Mouse (Mus musculus) small intestine, adult 2 months (tissue): ENCODE results near the gene Hist1h4a. TPM values are rescaled to one million over a fixed set of nuclear protein-coding genes. Genes with fewer than 3 reads are reported as not detected.
"Not testable (repeated sequence)": the region's sequence is repeated elsewhere in the genome, so short reads cannot be mapped to it uniquely, and the experiment has no call there.

Experiments used
- H3K27ac ChIP-seq: fragments of 200-500 bp; 2 replicates; pipeline ENCODE4 v1.5.1; 2012; ENCODE audit warnings: low read depth, low read length, control low read depth, inconsistent platforms; ENCODE audit not compliant: insufficient read depth
- H3K27me3 ChIP-seq: fragments of 200-500 bp; 2 replicates; pipeline ENCODE4 v1.6.1; 2012; ENCODE audit warnings: mild to moderate bottlenecking, moderate library complexity, low read length, inconsistent platforms; ENCODE audit not compliant: control insufficient read depth, insufficient read depth
- H3K36me3 ChIP-seq: fragments of 200-500 bp; 2 replicates; pipeline ENCODE4 v1.6.1; 2012; ENCODE audit warnings: mild to moderate bottlenecking, low read length, control low read depth, inconsistent platforms; ENCODE audit not compliant: control insufficient read depth, insufficient read depth
- H3K4me1 ChIP-seq: fragments of 200-500 bp; 2 replicates; pipeline ENCODE4 v1.6.1; 2012; ENCODE audit warnings: low read length, inconsistent platforms, mixed read lengths; ENCODE audit not compliant: control insufficient read depth, insufficient read depth, insufficient read length
- H3K4me3 ChIP-seq: fragments of 200-500 bp; 2 replicates; pipeline ENCODE4 v1.5.1; 2012; ENCODE audit warnings: low read depth, mild to moderate bottlenecking, control low read depth, inconsistent platforms, low read length, moderate library complexity
- CTCF ChIP-seq: fragments of 200-500 bp; IDR thresholded peaks from 2 replicates; pipeline ENCODE4 v1.5.1; 2012; ENCODE audit warnings: low read depth, mild to moderate bottlenecking, control low read depth, inconsistent platforms, low read length, moderate library complexity, mixed read lengths; ENCODE audit not compliant: insufficient replicate concordance, insufficient read length; ENCODE audit errors: extremely low read depth
- POLR2A ChIP-seq: fragments of 200-500 bp; IDR thresholded peaks from 2 replicates; pipeline ENCODE4 v1.6.1; 2012; ENCODE audit warnings: low read depth, mild to moderate bottlenecking, control low read depth, inconsistent platforms, low read length, moderate library complexity
- WGBS: fragments of 180-500 bp; shearing (Covaris S2); methylation state at CpG from one replicate; pipeline ENCODE4 v1.1.7; 2018; 5-methylcytosine and 5-hydroxymethylcytosine counted together
- polyA plus RNA-seq: library from polyadenylated mRNA; depleted of rRNA; stranded (reverse); fragments of >200 nt; gene quantifications from 2 replicates; pipeline ENCODE4 v1.2.3, GENCODE M21; 2012

Hist1h4a gene
- polyA plus RNA-seq, 1 experiment = 19.9 TPM

DNA sequence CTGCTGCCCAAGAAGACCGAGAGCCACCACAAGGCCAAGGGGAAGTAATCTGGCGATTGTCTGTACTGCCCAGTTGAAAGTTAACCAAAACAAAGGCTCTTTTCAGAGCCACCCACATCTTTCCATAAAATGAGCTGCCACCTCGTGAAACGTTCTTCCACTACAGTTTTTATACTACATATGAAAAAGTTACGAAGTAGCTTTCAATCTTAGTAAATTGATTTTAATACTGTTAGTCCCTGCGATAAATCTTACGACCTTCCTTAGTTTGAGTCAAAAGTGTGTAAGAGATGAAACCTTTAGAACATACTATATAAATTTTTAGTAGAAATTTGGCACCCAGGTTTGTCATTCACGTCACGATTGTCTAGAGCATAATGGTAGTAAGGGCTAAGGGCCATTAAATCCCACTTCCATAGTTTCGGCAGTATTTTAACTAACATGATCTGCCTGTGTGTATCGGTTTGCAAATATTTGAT is 9.5 kb downstream of the Hist1h4a start:
- TF ChIP-seq CTCF (no peak), POLR2A (no peak)
- 2% methylated on average over 11 of the region's 11 CpGs for WGBS
- Histone ChIP-seq H3K36me3 (no peaks in the 10 kb centered on the region), H3K27me3 (no peaks in the 10 kb centered on the region), H3K4me1 (peaks cover 3% of the 10 kb centered on the region; the same call in 1 of the 2 replicates), H3K4me3 (peak overlapping the region; percentile 61), H3K27ac (peak overlapping the region; percentile 97)

DNA sequence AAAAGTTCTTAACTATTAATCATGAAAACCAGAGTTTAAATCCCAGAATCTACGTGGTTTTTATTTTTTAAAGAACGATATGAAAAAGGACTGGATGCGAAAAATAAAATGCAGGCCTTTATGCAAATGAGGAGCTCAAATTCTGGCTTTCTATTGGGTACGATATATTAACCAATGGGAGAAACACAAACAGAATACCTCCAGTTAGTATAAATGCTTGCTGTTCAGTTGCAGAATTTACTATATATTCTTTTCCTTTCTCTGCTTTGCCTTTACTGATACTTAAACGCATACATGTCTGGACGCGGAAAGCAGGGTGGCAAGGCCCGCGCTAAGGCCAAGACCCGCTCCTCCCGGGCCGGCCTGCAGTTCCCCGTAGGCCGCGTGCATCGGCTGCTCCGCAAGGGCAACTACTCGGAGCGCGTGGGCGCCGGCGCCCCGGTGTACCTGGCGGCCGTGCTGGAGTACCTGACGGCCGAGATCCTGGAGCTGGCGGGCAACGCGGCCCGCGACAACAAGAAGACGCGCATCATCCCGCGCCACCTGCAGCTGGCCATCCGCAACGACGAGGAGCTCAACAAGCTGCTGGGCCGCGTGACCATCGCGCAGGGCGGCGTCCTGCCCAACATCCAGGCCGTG is 10.1 kb downstream of the Hist1h4a start, which contains the start of gene Hist1h2ab:
TSS of gene Hist1h2ab (plus strand) at position 288 of the 639 bp plus-strand sequence.
- WGBS = 1% methylated on average over 35 of the region's 47 CpGs
- not testable (repeated sequence) for H3K4me1 ChIP-seq, H3K27me3 ChIP-seq, H3K36me3 ChIP-seq
- peak; percentile 32; the same call in 1 of the 2 replicates for TF ChIP-seq POLR2A
- Histone ChIP-seq H3K27ac (peak within 1 kb of the TSS; percentile 97), H3K4me3 (peak within 1 kb of the TSS; percentile 61)

DNA sequence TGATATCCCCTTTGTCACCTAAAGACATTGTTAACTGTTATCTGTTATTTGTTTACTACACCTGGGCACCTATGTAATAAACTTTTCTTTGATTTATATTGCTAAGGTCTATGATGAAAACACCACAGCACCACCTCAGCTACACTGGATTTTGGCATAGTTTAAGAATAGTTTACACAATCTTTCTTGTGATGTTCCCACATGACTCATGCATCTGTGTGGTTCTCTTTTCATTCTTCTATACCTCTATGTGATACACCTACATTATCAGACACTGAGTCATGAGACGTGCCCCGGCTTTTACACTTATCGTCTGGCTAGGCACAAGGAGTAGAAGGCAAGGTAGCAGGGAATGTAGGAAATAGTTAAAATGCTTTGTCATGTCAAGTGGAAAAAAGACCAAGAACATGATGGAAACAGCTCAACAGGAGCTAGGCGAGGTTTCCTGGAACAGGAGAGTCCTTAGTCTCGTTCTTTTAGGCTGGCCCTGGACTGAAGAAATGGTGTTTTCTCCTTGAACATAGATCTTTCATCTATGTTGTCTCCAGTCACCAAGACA is 11.4 kb downstream of the Hist1h4a start:
- Histone ChIP-seq H3K36me3 (no peaks in the 10 kb centered on the region), H3K27ac (no peak overlapping the region), H3K27me3 (no peaks in the 10 kb centered on the region), H3K4me3 (no peak overlapping the region), H3K4me1 (peaks cover 3% of the 10 kb centered on the region; the same call in 1 of the 2 replicates)
- TF ChIP-seq CTCF = no peak
- TF ChIP-seq POLR2A = no peak
- 94% methylated on average over 5 of the region's 5 CpGs for WGBS

DNA sequence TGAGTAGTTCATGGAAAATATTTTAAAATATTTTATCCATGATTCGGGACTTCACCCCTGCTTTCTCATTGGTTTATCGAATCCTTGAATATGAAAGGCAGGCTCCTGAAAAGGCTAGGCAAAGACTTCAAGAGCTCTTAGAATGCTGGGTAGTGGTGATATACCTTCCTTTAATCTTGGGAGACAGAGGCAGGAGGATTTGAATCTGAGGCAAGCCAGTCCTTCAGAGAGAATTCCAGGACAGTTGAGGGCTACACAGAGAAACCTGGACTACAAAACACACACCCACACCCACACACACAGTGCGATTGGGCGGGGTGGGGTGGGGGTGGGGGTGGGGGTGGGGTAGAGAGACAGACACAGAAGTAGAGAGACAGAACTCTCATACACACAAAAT is 13.1 kb downstream of the Hist1h4a start:
- Histone ChIP-seq H3K4me1 (peaks cover 3% of the 10 kb centered on the region; the same call in 1 of the 2 replicates), H3K27ac (no peak overlapping the region), H3K36me3 (no peaks in the 10 kb centered on the region), H3K4me3 (no peak overlapping the region), H3K27me3 (no peaks in the 10 kb centered on the region)
- TF ChIP-seq CTCF = no peak
- TF ChIP-seq POLR2A = no peak
- WGBS = 11% methylated on average over 4 of the region's 4 CpGs

DNA sequence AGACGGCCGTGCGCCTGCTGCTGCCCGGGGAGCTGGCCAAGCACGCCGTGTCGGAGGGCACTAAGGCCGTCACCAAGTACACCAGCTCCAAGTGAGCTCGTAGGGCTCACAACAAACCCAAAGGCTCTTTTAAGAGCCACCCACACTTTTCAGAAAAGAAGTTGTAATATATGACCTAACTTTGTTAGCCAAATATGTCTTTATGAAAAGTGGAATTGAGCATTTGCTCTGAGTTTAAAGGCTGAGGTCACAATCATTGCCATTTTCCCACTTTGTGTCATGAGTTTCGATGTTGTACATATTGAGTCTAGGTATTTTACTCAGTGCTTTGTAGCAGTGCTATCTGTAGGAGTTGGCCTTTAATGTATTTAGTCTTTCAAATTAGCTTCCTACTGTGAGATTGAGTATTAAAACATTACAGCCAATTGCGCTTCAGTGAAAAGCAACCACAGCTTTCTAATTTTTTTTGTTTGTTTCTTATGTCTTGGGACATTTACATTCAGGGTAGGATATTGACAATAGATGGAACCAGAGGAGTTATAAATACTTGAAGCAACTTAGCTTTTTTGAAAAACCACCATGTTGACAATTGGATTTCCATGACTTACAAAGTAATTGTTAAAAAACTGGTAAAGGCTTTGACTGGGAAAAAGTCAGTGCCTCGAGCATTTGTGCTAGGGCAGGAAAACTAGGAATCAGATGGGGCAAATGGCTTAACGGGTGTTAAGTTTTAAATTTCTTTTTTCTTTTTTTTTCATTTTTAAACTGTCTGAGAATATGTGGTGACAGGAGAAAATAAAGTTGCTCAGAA is 13.7 kb downstream of the Hist1h4a start:
- Histone ChIP-seq H3K4me3 (peak overlapping the region; percentile 45), H3K36me3 (no peaks in the 10 kb centered on the region), H3K4me1 (no peaks in the 10 kb centered on the region), H3K27ac (peak overlapping the region; percentile 76), H3K27me3 (no peaks in the 10 kb centered on the region)
- no peak; the same call in 1 of the 2 replicates for TF ChIP-seq POLR2A
- no peak for TF ChIP-seq CTCF
- 7% methylated on average over 13 of the region's 13 CpGs for WGBS

DNA sequence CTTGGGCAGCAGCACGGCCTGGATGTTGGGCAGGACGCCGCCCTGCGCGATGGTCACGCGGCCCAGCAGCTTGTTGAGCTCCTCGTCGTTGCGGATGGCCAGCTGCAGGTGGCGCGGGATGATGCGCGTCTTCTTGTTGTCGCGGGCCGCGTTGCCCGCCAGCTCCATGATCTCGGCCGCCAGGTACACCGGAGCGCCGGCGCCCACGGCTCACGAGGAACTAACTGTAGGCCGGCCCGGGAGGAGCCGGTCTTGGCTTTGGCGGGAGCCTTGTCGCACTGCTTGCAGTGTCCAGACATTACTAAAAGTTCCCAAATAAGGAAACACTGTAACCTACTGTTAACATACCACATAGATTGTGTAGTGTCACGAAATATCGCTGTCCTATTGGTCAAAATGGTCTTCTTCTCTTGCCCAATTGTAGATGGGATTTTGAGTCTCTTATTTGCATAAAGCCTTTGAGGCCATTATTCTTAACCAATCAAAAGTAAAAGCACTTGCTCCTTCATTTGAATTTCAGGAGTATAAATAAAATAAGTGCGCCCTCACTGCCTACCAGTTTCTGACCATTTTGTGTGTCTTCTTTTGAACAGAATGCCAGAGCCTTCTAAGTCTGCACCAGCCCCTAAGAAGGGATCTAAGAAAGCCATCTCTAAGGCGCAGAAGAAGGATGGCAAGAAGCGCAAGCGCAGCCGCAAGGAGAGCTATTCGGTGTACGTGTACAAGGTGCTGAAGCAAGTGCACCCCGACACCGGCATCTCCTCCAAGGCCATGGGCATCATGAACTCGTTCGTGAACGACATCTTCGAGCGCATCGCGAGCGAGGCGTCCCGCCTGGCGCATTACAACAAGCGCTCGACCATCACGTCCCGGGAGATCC is 14.6 kb downstream of the Hist1h4a start, which contains the start of gene Hist1h2bb:
TSS of gene Hist1h2bb (plus strand) at position 534 of the 880 bp plus-strand sequence.
- Histone ChIP-seq H3K4me3 (peak within 1 kb of the TSS; percentile 63), H3K27ac (peak within 1 kb of the TSS; percentile 97)
- H3K4me1 ChIP-seq, H3K36me3 ChIP-seq, H3K27me3 ChIP-seq: not testable (repeated sequence)
- TF ChIP-seq CTCF (peak; percentile 12; the same call in 1 of the 2 replicates), POLR2A (peak; percentile 56; the same call in 1 of the 2 replicates)
- WGBS = under 1% methylated on average over 47 of the region's 58 CpGs
